Mouse (Mus musculus): Measurements from ENCODE around the gene Pde4d.

The Pde4d gene

GRCm38 (mm10) chr13:108449116-108450097 is at the start of gene Pde4d:
Gene Pde4d, plus strand, starts transcription at chr13:108449948.
- CTCF ChIA-PET, result no interaction called here
- POLR2A ChIA-PET, result no interaction called here

GRCm38 (mm10) chr13:108403197-108403596 is 46.6 kb upstream of the Pde4d start:
- ChIA-PET POLR2A (interaction anchor here in 2 of 4 experiments (1.1 to 2.5 kb wide), 2 partner anchors 12 kb away, joined by 3 to 11 read pairs; no protein-coding TSS in a partner anchor), CTCF (no interaction called here)

DNA sequence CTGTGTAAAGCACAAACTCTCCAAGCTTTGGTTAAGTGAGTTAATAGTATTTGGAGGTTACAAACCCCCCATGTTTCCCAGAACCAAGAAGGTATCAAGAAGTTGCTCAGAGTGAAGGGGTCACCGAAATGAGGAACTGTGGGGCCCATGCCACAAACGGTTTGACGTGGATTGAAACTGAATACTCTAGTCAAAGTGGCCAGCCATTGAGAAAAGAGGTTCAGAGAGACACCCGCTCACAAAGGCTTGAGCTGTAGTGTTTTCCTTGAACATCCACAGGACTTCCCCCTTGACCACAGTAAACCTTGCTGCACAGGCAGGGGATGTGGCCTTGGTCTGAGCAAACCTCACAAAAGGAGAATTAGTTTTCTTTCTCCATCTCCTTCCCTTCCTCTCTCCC is 45.4 kb upstream of the Pde4d start:
- CTCF ChIA-PET, result no interaction called here
- POLR2A ChIA-PET, result interaction anchor here in 1 of 4 experiments (0.7 to 2.5 kb wide), 3 partner anchors 10 to 22 kb away, joined by 4 to 11 read pairs (median 4); no protein-coding TSS in a partner anchor

DNA sequence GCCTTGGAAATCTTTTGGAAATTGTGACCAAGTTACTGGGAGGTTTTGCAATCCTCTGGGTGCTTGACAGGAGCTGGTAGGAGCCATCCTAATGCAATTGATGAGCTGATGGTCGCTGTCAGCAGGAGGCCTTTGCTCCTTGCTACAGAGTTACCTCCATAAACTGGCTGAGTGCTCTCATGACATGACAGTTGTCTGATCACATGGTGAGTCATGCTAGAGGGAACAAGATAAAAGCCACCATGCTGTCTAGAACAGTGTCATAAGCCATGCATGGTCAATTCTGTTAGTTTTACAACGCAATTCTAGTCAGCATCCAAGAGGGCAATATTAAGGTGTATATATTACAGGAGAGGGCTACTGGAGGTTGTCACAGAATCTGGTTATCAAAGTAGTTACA is 34.3 kb upstream of the Pde4d start:
- ChIA-PET POLR2A (no interaction called here), CTCF (no interaction called here)

- CTCF ChIA-PET, result no interaction called here
- POLR2A ChIA-PET, result no interaction called here
Observed at GRCm38 (mm10) chr13:108418741-108419507, 30.8 kb upstream of the Pde4d start.

- ChIA-PET CTCF (interaction anchor here in 1 of 4 experiments (0.6 to 0.9 kb wide), 2 partner anchors 71 to 333 kb away, joined by 4 read pairs; no protein-coding TSS in a partner anchor), POLR2A (no interaction called here)
Observed at GRCm38 (mm10) chr13:108426322-108426721, 23.4 kb upstream of the Pde4d start.

- ChIA-PET POLR2A (no interaction called here), CTCF (no interaction called here)
Observed at GRCm38 (mm10) chr13:108428809-108429208, 20.9 kb upstream of the Pde4d start.

GRCm38 (mm10) chr13:108429623-108430022 is 20.1 kb upstream of the Pde4d start:
- CTCF ChIA-PET, result no interaction called here
- POLR2A ChIA-PET, result interaction anchor here in 1 of 4 experiments (0.6 kb wide), 1 partner anchor 806 kb away, joined by 4 read pairs; no protein-coding TSS in a partner anchor

DNA sequence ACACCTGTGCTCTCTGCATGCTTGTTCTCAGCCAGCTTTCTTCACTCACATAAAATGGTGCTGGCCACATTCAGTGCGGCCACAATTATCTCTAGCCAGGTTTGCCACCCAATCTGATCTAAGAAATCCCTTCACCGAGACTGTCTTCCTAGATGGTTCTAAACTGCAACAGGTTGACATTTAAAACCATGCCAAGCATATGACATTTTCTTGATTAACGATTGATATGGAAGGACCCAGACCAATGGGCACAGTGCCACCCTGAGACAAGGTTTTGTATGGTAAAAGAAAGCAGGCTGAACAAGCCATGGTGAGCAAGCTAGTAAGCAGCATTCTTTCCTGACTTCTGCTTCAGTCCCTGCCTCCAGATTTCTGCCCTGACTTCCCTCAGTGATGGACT is 18.0 kb upstream of the Pde4d start:
- ChIA-PET POLR2A (no interaction called here), CTCF (no interaction called here)

DNA sequence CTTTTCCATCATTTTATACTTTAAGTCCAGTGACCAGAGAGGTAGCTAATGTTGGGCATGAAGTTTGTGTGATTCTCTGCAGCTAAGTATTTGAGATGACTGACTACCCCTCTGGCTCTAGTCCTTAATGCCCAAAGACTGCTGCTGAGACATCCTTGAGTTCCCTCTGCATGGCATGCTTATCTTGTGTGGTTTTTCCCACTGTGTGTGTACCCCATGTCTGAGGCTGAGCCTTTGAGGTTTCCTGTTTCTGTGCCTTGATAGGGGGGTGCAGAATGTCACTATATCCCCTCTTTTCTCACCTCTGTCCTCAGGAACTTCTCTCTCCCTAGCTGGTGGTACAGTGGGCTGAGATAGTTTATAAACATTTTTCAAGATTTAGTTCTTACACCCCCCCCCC is 14.1 kb upstream of the Pde4d start:
- ChIA-PET POLR2A (interaction anchor here in 2 of 4 experiments (0.6 to 0.7 kb wide), 2 partner anchors 53 to 1183 kb away, joined by 3 read pairs; no protein-coding TSS in a partner anchor), CTCF (no interaction called here)

GRCm38 (mm10) chr13:108437424-108437823 is 12.3 kb upstream of the Pde4d start:
- POLR2A ChIA-PET, result no interaction called here
- CTCF ChIA-PET, result no interaction called here

DNA sequence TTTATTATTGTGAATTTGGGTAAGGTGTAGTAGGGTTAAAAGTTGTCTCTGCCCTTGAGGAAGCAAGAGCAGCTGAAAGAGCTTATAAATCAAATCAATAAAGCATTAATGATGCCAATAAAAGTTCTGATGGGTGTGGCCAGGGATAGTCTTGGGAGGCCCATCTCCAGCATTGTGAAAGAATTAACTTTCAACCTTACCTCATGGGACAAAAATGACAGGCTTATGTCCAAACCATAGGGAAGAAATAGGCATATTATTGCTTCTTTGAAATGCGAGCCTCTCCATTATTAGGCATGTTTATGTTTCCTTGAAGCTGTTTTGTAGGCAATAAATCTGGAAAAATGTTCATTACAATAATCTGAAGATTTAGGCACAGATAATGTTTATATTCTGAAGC is 10.7 kb upstream of the Pde4d start:
- POLR2A ChIA-PET, result no interaction called here
- CTCF ChIA-PET, result no interaction called here

DNA sequence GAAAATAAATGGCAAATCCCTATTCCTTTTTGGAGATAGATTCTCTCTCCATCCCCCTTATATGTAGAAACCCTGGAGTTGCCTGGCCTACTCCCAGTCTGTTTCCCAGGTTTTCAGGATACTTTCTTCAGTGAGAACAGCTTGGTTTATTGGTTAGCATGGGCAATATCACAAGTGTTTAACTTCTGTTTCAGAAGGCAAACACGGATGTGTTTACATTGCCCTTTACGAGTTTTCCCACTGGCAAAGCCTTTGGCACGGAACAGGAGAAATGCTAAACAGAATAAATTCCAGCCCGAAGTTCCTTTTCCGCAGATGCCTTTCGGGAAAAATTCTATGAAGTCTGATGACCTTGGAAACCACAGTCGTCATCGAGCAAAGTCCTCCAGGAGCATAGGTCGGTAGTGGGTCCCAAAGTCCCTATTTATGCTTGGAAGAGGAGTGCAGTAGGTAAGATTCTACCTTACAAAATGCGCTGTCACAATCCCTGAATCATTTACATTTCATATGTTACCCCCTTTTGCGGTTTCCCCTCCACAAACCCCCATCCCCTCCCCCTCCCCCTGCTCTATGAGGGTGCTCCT is 1.3 kb upstream of the Pde4d start:
- ChIA-PET CTCF (no interaction called here), POLR2A (no interaction called here)

DNA sequence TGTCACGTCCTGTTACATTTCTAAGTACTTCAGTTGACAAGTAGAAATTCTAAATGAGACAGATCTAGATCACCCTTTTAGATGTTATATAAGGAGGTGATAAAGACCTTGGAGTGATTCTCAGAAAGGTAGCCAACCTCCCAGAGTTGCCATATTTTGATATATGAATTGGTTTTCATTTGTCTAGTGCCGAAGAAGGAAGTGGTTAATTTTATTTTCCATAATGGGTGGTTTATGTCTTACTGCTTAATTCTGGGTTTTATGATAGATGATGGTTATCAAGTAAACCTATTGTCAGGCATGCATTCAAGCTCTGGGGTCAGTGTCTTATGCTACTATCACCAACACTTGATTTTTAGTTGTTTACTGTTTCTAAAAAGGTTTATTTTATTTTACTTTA is 1.4 kb downstream of the Pde4d start:
- POLR2A ChIA-PET, result no interaction called here
- CTCF ChIA-PET, result no interaction called here

- ChIA-PET CTCF (no interaction called here), POLR2A (interaction anchor here in 1 of 4 experiments (0.6 kb wide), 1 partner anchor 753 kb away, joined by 3 read pairs; no protein-coding TSS in a partner anchor)
Observed at GRCm38 (mm10) chr13:108453064-108453919, 3.5 kb downstream of the Pde4d start.

DNA sequence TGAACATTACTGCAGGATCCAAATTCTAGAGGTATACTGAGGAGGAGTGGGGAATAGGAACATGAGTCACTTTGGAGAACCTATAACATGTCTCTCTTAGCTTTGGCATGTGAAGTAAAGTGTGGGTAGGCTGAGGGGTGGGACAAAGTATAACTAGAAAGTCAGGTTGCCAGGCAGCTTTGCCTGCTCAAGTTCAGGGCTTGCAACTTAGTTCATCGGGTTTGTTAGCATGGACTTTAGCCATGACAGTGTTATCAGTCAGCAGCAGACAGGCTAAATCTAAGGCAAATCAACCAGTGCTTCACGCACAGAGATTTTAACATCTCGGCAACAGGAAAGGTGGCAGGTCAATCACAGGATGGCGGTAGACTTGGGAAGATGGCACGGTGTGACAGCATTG is 12.8 kb downstream of the Pde4d start:
- CTCF ChIA-PET, result no interaction called here

DNA sequence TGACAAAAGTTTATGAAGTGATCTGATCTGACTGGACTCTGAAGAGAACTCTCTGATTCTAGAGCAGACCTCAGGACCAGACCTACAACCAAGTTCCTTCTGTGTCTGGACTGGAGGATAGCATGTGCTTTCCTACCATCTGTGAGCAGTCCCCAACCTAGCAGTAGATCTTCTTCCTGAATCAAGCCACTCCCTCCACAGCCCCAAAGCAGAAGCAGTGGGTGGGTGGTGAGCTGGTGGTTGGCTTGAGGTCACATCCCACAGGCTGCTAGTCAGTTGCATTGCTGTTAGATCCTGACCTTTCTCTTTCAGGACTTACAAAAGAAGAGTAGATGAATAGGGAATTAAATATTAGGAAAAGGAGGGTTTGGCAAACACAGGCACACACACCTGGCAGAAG is 16.0 kb downstream of the Pde4d start:
- POLR2A ChIA-PET, result no interaction called here

More for the DNA sequence above, 12.8 kb downstream of the Pde4d start:
- POLR2A ChIA-PET, result no interaction called here

DNA sequence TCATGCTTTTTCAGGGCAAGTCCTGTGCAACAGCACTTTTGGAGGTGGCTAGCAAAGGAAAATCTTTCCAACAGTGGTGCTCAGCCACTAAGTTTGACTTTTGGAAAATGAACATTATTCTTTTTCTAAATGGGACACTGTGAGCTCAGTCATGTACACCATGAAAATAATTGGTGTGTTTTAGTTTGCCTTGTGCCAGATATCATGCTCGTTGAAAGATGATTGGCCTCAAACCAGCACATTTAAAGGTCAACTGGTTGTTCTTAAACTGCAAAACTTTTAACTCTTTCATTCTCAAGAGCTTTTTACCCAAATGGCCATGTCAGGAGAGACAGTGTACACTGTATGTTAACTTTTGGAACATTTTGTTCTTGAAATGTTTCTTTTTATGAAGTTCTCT is 17.3 kb downstream of the Pde4d start:
- ChIA-PET CTCF (no interaction called here), POLR2A (no interaction called here)

More for the DNA sequence above, 16.0 kb downstream of the Pde4d start:
- CTCF ChIA-PET, result no interaction called here

- CTCF ChIA-PET, result no interaction called here
Observed at GRCm38 (mm10) chr13:108480451-108480850, 30.7 kb downstream of the Pde4d start.

More at GRCm38 (mm10) chr13:108480451-108480850, 30.7 kb downstream of the Pde4d start:
- POLR2A ChIA-PET, result no interaction called here
